Mouse (Mus musculus) granulocyte monocyte progenitor cell, adult 5-6 weeks (primary cell): ENCODE results near the gene Atm. TPM values are rescaled to one million over a fixed set of nuclear protein-coding genes. Genes with fewer than 3 reads are reported as not detected.
A peak's percentile ranks its signal among the peaks of the same experiment; 100 is the strongest.

Experiments
- ATAC-seq: replicated peaks from 2 replicates; pipeline ENCODE4 v1.8.0; 2016; ENCODE audit warnings: mild to moderate bottlenecking, moderate TSS enrichment, inconsistent platforms; ENCODE audit not compliant: poor library complexity, severe bottlenecking
- total RNA-seq, 2 experiments: library from RNA; stranded (forward) in 1 of 2; stranded (reverse) in 1 of 2; fragments of 200-712, 200-1000 nt in 1 of 2; fragments of >200 nt in 1 of 2; fragmentation: Nextera tagmentation in 1 of 2; gene quantifications; 2 replicates each; pipeline ENCODE4 v1.2.3; 2014 to 2017

Gene Atm
- total RNA-seq (2014; fragmentation: Nextera tagmentation) (34.1 and 53.2 TPM in 2 replicates), total RNA-seq (2017) (39.6 and 57.4 TPM in 2 replicates)

- ATAC-seq = peak; percentile 95
Measured at GRCm38 (mm10) chr9:53536558-53537320, at the start of gene Atm, which contains the start of gene Npat. Gene Atm (minus strand): TSS chr9:53536740. Gene Npat (plus strand): TSS chr9:53537047.

DNA sequence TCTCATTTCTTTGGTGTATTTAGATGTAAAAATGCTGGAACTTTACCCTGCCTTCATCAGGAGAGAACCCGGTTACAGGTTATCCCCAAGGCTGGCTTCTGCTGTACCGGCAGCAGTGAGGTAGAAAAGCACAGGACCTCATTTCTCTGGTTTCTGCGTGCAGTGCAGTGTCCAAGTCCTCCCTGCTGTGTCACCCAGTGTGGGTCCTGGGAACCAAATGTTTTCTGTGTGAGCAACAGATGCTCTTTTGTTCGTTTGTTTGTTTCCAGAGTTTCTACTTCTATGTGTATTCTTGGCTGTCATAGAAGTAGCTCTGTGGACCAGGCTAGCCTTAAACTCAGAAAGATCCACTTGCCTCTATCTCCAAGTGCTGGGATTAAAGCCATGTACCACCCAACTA is 45.3 kb upstream of the Atm start:
- no peak for ATAC-seq

DNA sequence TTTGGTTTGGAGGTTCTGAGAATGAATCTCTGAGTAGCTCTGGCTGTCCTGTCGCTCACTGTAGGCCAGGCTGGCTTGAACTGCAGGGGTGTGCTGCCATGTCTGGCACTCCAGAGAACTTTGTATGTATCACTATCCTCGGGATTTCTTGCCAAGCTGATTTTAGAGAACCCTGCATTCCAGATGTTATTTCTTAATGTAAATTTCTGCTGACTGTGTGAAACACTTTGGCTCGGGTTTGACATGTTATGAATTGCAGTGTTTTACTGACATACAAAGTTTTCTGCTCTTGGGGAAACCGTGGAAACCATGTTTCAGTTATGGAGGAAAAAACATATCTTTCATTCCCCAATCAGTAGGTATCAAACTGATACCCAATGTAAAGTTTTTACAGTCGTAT is 39.2 kb upstream of the Atm start:
- ATAC-seq = no peak

DNA sequence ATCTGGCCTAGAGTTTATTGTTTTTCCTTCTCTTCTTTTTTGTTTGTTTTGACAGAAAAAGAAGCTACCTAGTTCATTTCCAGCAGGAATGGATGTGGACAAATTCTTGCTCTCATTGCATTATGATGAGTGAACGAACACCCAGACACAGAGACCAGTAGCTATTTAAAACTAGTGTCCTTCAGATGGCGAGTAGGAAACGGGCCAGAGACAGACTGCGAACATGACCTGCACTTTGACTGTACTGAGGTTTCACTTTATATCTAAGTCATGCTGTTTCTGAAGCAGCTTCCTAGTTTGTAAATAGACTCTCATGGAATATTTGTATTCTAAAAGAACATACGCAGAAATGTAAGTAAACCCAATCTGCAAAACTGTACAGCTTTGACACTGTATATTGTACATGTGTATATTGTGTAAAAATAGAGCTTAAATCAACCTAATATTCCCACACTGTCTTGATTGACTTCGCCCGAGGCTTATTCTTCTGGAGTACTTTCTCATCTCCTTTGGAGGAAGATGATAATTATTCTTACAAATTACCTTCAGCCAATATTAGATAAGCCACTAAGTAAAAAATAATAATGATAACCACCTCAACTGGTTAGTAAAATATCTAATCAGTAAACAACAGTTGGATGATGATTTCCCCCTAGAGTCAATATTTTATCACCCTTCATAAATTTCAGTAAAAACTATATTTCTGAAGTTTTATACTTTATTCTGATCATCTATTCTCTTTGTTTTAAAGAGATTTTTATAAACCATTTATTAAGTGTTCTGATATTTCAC is 36.2 kb upstream of the Atm start:
- no peak for ATAC-seq

GRCm38 (mm10) chr9:53570662-53571061 is 34.1 kb upstream of the Atm start:
- ATAC-seq = no peak

GRCm38 (mm10) chr9:53537336-53537965 is 911 bp upstream of the Atm start:
- no peak for ATAC-seq

- no peak for ATAC-seq
Measured at GRCm38 (mm10) chr9:53535416-53536320, 872 bp downstream of the Atm start.

DNA sequence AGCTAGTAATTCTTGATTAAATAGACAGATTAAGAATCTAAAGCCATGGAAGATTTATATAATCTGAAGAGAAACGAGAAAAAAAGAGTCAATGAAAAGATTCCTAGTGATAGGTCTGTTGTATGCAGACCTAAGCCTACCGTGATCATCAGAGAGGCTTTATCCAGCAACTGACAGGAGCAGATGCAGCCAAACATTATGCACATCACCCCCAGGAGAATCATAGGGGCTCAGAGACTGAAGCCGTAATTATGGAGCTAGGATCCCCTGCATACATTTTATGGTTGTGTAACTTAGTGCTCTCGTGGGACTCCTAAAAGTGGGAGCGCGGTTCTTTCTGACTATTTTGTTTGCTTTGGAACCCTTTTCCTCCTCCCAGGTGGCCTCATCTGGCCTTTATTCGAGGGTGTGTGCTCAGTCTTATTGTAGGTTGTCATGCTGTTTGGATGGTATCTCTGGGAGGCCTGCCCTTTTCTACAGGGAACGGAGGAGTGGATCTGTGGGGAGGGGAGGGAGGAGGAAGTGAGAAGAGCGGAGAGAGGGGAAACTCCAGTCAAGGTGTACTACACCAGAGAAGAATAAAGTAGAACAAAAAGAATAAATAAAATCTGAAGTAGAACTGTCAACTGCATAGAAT is 19.0 kb downstream of the Atm start:
- ATAC-seq = no peak

GRCm38 (mm10) chr9:53514091-53514490 is 22.4 kb downstream of the Atm start:
- ATAC-seq = no peak

DNA sequence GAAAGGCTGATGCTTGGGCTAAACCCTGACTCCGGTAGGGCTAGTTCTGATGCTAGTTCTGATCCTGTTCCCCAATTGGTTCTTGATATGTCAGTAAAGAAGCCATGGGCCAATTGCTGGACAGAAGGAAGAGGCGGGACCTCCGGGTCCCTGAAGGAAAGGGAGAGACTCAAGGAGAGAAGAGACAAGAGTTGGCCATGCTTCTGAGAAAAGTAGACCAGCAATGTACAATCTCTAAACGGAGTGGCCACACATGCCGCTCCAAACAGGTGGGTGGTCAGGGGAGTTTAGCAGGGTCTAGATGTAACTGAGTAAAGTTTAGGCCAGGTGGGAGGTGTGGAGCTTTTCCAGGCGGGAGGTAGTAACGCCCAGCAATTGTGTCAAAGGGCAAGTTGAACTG is 28.5 kb downstream of the Atm start:
- no peak for ATAC-seq

DNA sequence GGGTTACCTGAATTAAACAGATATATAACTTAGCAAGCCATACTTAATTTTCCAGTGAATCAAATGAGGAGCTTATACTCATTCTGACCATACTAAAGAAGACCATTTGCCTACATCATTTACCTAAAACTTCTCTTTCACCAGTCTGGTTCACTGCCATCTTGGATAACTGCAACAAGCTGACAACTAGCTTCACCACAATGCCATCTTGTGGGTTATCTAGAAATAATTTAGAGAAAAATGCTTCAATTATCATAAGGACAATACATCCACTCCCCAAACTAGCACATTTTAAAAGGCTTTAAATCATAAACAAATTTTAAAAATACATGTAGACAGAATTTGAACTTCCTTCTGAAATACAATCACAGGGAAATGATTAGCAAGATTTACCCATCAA is 50.7 kb downstream of the Atm start:
- no peak for ATAC-seq

DNA sequence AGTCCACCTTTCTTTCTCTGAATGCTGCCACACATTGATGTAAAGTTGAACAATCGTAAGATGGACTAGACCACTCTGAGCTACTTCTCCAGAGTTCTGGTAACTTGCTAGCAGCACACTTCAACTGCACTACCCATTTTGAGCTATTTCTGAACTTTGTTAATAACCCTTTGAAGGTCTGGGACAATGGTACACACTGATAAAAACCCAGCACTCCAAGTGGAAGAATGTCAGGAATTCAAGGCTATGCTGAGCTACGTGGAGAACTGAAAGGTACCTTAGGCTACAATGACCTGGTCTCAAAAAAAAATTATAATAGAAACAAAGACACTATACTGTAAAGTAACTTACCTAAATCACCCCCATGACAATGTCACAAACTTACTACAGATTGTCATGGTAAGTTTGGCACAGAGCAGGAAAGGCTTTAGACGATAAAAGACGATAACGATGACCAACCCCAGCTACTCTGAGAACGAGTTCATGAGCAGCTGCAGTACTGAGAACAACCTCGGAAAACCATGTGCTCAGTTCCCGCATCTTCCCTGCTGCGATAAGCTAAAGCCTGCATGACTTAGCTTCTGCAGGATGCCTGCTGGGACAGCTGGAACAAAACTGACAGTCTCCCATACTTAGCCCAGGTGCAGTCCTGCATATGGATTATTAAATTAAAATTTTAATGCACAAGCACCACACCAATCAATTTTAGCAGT is 63.6 kb downstream of the Atm start:
- ATAC-seq = no peak

DNA sequence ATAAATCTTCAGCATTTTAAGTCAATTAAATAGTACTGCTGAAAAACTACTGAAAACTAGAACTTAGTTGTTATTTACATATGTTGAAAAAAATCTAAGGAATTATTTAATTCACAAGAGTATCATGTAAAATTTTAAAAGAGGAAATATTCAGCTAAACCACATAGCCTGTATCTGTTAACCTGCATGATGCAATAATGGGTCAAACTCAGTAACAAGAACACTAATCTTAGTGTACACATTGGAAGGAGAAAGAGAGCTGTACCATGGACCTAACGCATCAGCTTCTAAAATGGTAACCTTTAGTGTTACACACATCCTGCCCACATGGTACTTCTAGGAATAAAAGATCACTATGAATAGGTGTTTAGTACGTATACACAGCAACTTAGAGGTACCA is 84.5 kb downstream of the Atm start:
- ATAC-seq = no peak

GRCm38 (mm10) chr9:53450609-53451008 is 85.9 kb downstream of the Atm start:
- ATAC-seq = no peak

GRCm38 (mm10) chr9:53435830-53436570 is 100.5 kb downstream of the Atm start:
- ATAC-seq = peak; percentile 73

DNA sequence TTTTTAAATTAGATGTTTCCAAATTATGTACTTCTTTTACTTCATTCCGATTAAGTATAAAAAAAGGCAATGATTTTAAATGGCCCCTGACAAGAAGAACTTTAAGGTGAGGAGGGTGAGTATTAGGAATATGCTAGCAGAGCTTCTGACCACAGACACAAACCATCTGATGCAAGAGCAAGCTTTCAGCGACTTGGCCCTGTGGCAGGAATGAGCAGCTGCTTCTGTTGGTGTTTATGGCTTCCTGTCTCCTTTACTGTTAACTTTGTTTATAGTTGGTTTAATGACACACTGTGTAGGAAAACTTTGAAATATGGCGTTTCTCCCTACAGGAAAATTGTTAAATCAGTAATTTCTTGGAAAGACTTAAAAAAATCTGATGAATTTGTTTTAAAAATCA is 108.9 kb downstream of the Atm start:
- ATAC-seq = no peak

DNA sequence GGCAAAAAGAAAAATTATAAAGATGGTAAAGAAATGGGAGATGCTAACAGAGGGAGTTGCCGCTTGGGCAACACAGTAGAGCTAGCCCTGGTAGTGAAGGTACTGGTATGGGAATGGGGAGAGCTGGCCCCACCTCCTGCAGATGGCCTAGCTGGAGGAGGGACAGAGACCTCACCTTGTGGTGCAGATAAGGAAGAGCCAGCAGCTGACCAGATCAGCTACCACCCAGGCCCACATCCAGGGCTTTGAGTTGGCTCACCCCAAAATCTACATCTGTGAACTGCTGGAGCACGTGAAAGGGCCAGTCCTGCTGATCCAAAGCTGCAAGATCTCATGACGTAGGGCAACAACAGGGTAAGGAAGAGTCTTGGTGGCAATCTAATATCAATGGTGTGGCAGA is 109.8 kb downstream of the Atm start:
- ATAC-seq = no peak

DNA sequence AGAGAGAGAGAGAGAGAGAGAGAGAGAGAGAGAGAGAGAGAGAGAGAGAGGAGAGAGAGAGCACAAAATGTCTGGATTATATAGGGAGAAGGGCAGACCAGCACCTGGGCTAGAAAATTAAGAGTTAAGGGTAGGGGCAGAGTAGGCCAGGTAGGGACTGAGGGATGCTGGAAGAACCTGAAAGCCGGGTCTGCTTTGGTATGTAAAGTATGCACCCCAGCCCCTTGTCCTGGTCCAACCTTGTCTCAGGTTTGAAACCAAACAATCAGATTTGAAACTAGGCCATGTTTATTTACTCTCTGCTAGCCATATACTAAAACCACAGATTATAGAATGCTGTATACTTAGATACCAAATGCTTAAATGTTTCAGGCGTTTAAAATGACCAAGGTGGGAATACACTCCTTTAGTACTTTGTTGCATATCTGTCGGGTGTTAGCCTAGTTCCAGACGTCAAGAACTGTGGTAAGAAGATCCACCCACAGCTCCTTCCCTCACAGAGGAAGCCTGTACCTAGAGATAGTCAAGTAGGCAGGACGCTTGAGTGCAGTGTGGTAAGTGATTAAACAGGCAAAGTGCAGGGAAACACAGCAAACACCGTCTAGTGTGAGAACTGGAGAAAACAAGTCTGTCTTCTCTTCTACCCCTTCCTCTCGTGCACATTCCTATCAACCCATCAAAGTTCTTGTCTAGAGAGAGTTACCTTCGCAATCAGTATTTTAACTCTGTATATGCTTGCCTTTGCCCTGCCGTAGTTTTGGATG is 114.2 kb downstream of the Atm start:
- ATAC-seq = no peak
